Mouse (Mus musculus) neural tube, embryonic 14.5 days (tissue): ENCODE data around the gene Vsig10. TPM values are rescaled to one million over a fixed set of nuclear protein-coding genes. Genes with fewer than 3 reads are reported as not detected.
"Not testable (repeated sequence)": the region's sequence is repeated elsewhere in the genome, so short reads cannot be mapped to it uniquely, and the experiment has no call there.

ENCODE experiments used
- ATAC-seq: fragments of 200-750 bp; cut with Nextera tagmentation; 2 replicates; pipeline ENCODE4 v1.8.0; 2017; ENCODE audit warnings: low read depth, mild to moderate bottlenecking, moderate TSS enrichment, moderate library complexity
- H3K27ac ChIP-seq: fragments of 300-500 bp; sonication (generic); 2 replicates; pipeline ENCODE4 v1.5.1; 2014; ENCODE audit warnings: low read depth, mild to moderate bottlenecking, control low read depth, low read length, moderate library complexity, mixed read lengths
- H3K27me3 ChIP-seq: fragments of 300-500 bp; sonication (generic); 2 replicates; pipeline ENCODE4 v1.6.1; 2014; ENCODE audit warnings: low read length; ENCODE audit not compliant: control insufficient read depth, insufficient read depth
- H3K36me3 ChIP-seq: fragments of 300-500 bp; sonication (generic); 2 replicates; pipeline ENCODE4 v1.6.1; 2014; ENCODE audit warnings: low read length, mixed read lengths; ENCODE audit not compliant: control insufficient read depth, insufficient read depth
- H3K4me1 ChIP-seq: fragments of 300-500 bp; sonication (generic); 2 replicates; pipeline ENCODE4 v1.6.1; 2014; ENCODE audit warnings: low read length; ENCODE audit not compliant: control insufficient read depth, insufficient read depth
- H3K4me2 ChIP-seq: fragments of 300-500 bp; sonication (generic); 2 replicates; pipeline ENCODE4 v1.6.1; 2014; ENCODE audit warnings: mild to moderate bottlenecking, low read depth, low read length, control low read depth
- H3K4me3 ChIP-seq: fragments of 300-500 bp; sonication (generic); 2 replicates; pipeline ENCODE4 v1.5.1; 2014; ENCODE audit warnings: low read depth, low read length, control low read depth, mixed read lengths
- H3K9ac ChIP-seq: fragments of 300-500 bp; sonication (generic); replicated peaks from 2 replicates; pipeline ENCODE4 v1.6.1; 2014; ENCODE audit warnings: low read depth, mild to moderate bottlenecking, control low read depth, low read length, mixed read lengths
- H3K9me3 ChIP-seq: fragments of 300-500 bp; sonication (generic); 2 replicates; pipeline ENCODE4 v1.6.1; 2016; ENCODE audit warnings: low read length; ENCODE audit not compliant: control insufficient read depth
- WGBS: fragments of 180-500 bp; shearing (Covaris S2); extraction: QIAGEN DNeasy Blood & Tissue Kit; methylation state at CpG from one replicate; pipeline ENCODE4 v1.1.7; 2014; 5-methylcytosine and 5-hydroxymethylcytosine counted together
- polyA plus RNA-seq: library from polyadenylated mRNA; unstranded; fragments of >200 nt; fragmentation: Nextera tagmentation; extraction: Ambion mirVana; gene quantifications from 2 replicates; pipeline ENCODE4 v1.2.1, GENCODE M21; 2014

The Vsig10 gene
- polyA plus RNA-seq, 1 experiment from 2014 or later, result 1.2 TPM

DNA sequence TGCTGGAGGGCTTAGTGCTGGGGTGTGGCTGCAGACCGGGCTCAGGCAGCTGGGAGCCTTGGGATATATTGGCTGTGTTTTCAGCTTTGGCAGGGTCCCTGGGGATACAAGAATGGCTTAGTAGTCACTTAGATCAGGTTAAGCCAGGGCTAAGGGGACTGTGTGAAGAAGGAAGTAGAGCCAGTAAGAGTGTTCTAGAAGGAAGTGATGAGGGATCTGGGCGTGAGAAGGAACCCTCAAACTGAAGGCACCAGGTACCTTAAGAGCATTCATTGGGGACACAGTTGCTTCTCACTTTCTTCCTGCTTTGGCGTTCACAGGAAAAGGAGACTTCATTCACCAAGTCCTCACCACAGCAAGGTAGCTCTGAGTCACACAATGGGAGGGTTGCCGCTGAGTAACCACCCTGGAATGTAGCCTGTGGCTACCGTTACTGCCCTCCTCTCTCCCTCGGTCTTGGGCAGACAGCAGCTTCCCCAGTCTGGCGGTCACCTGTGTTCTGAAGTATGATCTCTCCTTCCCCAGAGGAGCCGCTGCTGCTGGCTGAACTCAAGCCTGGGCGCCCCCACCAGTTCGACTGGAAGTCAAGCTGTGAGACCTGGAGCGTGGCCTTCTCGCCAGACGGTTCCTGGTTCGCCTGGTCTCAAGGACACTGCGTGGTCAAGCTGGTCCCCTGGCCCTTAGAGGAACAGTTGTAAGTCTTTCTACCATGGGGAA lies 44.3 kb downstream of the Vsig10 start:
- WGBS, result 65% methylated on average over 15 of the region's 15 CpGs
- Histone ChIP-seq H3K4me3 (no peak overlapping the region), H3K9ac (no peak overlapping the region), H3K4me2 (no peak overlapping the region), H3K9me3 (no peaks in the 10 kb centered on the region), H3K27me3 (no peaks in the 10 kb centered on the region), H3K27ac (no peak overlapping the region), H3K4me1 (peaks cover 17% of the 10 kb centered on the region), H3K36me3 (peaks cover 16% of the 10 kb centered on the region)
- ATAC-seq, result no peak

DNA sequence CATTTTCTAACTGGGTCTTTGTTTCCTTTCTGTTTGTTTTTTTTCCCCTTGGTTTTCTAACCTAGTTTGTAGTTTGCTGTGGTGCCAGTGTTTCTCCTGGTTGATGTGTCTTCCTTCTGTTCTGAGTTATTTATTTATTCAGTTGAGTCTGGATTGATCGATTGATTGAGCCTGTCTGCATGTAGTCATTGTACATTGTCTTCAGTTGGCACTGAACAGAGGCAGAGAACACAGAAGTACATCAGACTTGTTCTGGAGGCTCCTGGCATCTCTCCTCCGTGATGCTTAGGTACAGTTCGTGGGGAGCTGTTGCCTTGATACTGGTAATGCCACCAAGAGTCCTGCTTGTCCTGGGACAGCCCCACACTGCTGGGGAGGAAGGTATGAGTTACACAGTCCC lies 45.9 kb downstream of the Vsig10 start:
- peaks cover 12% of the 10 kb centered on the region for H3K4me1 ChIP-seq
- H3K27ac ChIP-seq, result no peak overlapping the region
- ATAC-seq, result no peak
- no peaks in the 10 kb centered on the region for H3K9me3 ChIP-seq
- no peaks in the 10 kb centered on the region for H3K27me3 ChIP-seq
- 90% methylated on average over 3 of the region's 3 CpGs for WGBS
- no peak overlapping the region for H3K4me3 ChIP-seq
- H3K9ac ChIP-seq, result no peak overlapping the region
- H3K4me2 ChIP-seq, result no peak overlapping the region
- peaks cover 21% of the 10 kb centered on the region for H3K36me3 ChIP-seq

GRCm38 (mm10) chr5:117365904-117366561 lies 47.1 kb downstream of the Vsig10 start:
- Histone ChIP-seq H3K27ac (no peak overlapping the region), H3K4me2 (no peak overlapping the region), H3K9ac (no peak overlapping the region), H3K4me1 (peaks cover under 1% of the 10 kb centered on the region; the same call in 1 of the 2 replicates), H3K9me3 (no peaks in the 10 kb centered on the region), H3K27me3 (no peaks in the 10 kb centered on the region), H3K36me3 (peaks cover 33% of the 10 kb centered on the region), H3K4me3 (no peak overlapping the region)
- WGBS, result 91% methylated on average over 13 of the region's 13 CpGs
- no peak for ATAC-seq

DNA sequence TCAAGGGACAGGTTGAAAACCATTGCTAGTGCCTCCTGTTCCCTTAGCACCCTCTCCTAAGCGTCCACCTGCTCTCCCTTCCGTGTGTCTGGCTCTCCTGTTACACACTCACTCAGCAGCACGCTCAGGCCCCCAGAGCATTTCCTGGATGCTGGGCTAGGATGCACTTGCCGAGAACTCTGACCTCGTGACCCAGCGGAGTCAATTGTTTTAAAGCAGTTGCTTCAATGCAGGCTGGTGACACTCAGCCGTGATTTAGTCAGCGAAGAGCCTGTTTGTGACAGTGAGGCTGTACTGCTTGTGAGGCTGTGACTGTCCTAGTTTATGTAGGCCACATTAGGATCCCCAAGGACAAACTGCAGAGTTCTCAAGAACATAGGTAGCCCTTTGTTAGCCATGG lies 48.3 kb downstream of the Vsig10 start:
- H3K27me3 ChIP-seq, result no peaks in the 10 kb centered on the region
- H3K4me2 ChIP-seq, result no peak overlapping the region
- no peak overlapping the region for H3K9ac ChIP-seq
- ATAC-seq, result no peak
- no peak overlapping the region for H3K4me3 ChIP-seq
- no peaks in the 10 kb centered on the region for H3K4me1 ChIP-seq
- WGBS, result 21% methylated on average over 8 of the region's 8 CpGs
- H3K27ac ChIP-seq, result no peak overlapping the region
- H3K9me3 ChIP-seq, result no peaks in the 10 kb centered on the region
- peaks cover 40% of the 10 kb centered on the region for H3K36me3 ChIP-seq

GRCm38 (mm10) chr5:117370592-117370991 lies 51.7 kb downstream of the Vsig10 start:
- Histone ChIP-seq H3K36me3 (peaks cover 49% of the 10 kb centered on the region), H3K27ac (no peak overlapping the region), H3K27me3 (no peaks in the 10 kb centered on the region), H3K9me3 (no peaks in the 10 kb centered on the region), H3K4me2 (no peak overlapping the region), H3K4me1 (no peaks in the 10 kb centered on the region), H3K4me3 (no peak overlapping the region), H3K9ac (no peak overlapping the region)
- ATAC-seq, result no peak
- WGBS, result 84% methylated on average over 10 of the region's 10 CpGs

DNA sequence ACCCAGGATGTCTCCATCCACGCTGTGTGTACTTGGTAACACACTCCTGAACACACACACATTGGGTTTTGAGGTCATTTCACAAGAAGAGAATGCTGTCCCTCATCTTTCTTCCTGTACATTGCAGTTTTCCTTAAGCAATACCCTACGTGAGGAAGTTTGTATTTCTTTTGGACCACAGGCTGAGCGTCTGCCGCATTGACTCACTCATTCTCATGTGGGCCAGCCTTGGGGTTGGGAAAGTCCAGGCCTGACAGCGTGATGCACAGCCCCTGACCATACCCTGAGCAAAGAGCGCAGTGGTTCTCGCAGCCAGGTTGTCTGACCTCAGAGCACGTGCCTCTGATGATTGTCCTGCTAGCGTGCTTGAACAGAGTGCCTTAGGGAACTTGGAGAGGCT lies 54.5 kb downstream of the Vsig10 start:
- Histone ChIP-seq H3K27ac (no peak overlapping the region), H3K9me3 (no peaks in the 10 kb centered on the region), H3K36me3 (peaks cover 60% of the 10 kb centered on the region), H3K4me1 (no peaks in the 10 kb centered on the region), H3K4me3 (no peak overlapping the region), H3K9ac (no peak overlapping the region), H3K4me2 (no peak overlapping the region), H3K27me3 (no peaks in the 10 kb centered on the region)
- WGBS, result 92% methylated on average over 9 of the region's 9 CpGs
- ATAC-seq, result no peak

DNA sequence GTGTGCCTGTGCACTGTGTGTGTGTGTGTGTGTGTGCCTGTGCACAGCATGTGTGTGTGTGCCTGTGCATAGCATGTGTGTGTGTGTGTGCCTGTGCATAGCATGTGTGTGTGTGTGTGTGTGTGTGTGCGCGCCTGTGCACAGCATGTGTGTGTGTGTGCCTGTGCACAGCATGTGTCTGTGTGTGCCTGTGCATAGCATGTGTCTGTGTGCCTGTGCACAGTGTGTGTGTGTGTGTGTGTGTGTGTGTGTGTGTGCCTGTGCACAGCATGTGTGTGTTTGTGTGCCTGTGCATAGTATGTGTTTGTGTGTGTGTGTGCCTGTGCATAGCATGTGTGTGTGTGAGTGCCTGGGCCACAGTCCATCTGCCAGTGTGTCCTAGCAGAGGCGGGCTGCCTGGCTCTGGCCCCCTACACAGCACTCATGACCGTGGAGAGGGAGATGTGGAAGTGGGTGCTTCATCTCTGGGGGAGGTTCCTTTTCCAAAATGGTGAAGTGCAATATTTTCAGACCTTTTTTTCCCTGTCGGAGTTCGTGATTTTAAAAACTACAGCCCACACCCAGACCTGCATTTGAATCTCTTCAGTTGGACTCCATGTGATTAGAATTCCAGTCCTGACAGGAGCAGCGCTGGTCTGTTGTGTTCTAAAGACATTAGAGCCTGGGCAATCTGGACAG lies 55.6 kb downstream of the Vsig10 start:
- H3K27ac ChIP-seq, result no peak overlapping the region
- peaks cover 62% of the 10 kb centered on the region for H3K36me3 ChIP-seq
- H3K9ac ChIP-seq, result no peak overlapping the region
- ATAC-seq, result no peak
- no peaks in the 10 kb centered on the region for H3K4me1 ChIP-seq
- no peaks in the 10 kb centered on the region for H3K27me3 ChIP-seq
- no peaks in the 10 kb centered on the region for H3K9me3 ChIP-seq
- no peak overlapping the region for H3K4me2 ChIP-seq
- H3K4me3 ChIP-seq, result no peak overlapping the region
- WGBS, result 91% methylated on average over 7 of the region's 7 CpGs

- Histone ChIP-seq H3K9me3 (no peaks in the 10 kb centered on the region), H3K4me1 (no peaks in the 10 kb centered on the region), H3K4me3 (no peak overlapping the region), H3K27me3 (no peaks in the 10 kb centered on the region), H3K4me2 (no peak overlapping the region), H3K27ac (no peak overlapping the region), H3K9ac (no peak overlapping the region), H3K36me3 (peaks cover 55% of the 10 kb centered on the region)
- WGBS, result 88% methylated on average over 11 of the region's 11 CpGs
- no peak for ATAC-seq
Measured at GRCm38 (mm10) chr5:117376331-117376761, 57.5 kb downstream of the Vsig10 start.

- H3K4me2 ChIP-seq, H3K4me1 ChIP-seq, H3K9ac ChIP-seq, ATAC-seq, H3K27ac ChIP-seq, H3K27me3 ChIP-seq, H3K9me3 ChIP-seq, H3K4me3 ChIP-seq: not testable (repeated sequence)
- H3K36me3 ChIP-seq, result peaks cover 53% of the 10 kb centered on the region
- WGBS, result 94% methylated on average over 14 of the region's 14 CpGs
Measured at GRCm38 (mm10) chr5:117377731-117378130, 58.8 kb downstream of the Vsig10 start.
